Mouse (Mus musculus) left cerebral cortex, adult 18-20 months (tissue): ENCODE measurements at regions not wholly inside any gene's neighbourhood (a gene's known extent, or its start where the extent isn't known, plus 50 kb on each side); places are given as distances from the start of the nearest gene placed in this dataset.
A peak's percentile ranks its signal among the peaks of the same experiment; 100 is the strongest.

Experiments used
- DNase-seq, 2 experiments: peaks; one replicate each; pipeline ENCODE4 v3.0.0; 2021 to 2022; ENCODE audit warnings: low spot score in 2 of 2, mixed read lengths in 1 of 2

- DNase-seq = no peak
These were observed 66.0 kb downstream of the Cops8 start for GRCm38 (mm10) chr1:90668787-90669186.

GRCm38 (mm10) chr1:90669237-90669636 is 66.5 kb downstream of the Cops8 start:
- no peak for DNase-seq

- DNase-seq = no peak
These were observed 67.6 kb downstream of the Cops8 start for GRCm38 (mm10) chr1:90670346-90670745.

- no peak for DNase-seq
These were observed 71.0 kb downstream of the Cops8 start for GRCm38 (mm10) chr1:90673751-90674150.

- peak in 1 of 2 experiments; percentile 10 for DNase-seq
These were observed 73.6 kb downstream of the Cops8 start for GRCm38 (mm10) chr1:90676192-90677006.

- DNase-seq = no peak
These were observed 74.4 kb downstream of the Cops8 start for GRCm38 (mm10) chr1:90677188-90677587.

- DNase-seq = no peak
These were observed 74.9 kb downstream of the Cops8 start for GRCm38 (mm10) chr1:90677651-90678201.

GRCm38 (mm10) chr1:90678416-90678815 is 75.6 kb downstream of the Cops8 start:
- no peak for DNase-seq

GRCm38 (mm10) chr1:90688086-90688485 is 85.3 kb downstream of the Cops8 start:
- DNase-seq = no peak

- peak; percentile 52 to 58 for DNase-seq
These were observed 87.9 kb downstream of the Cops8 start for GRCm38 (mm10) chr1:90690591-90691116.

- DNase-seq = peak; percentile 23 to 65
These were observed 88.4 kb downstream of the Cops8 start for GRCm38 (mm10) chr1:90691157-90691594.

- DNase-seq = no peak
These were observed 90.1 kb downstream of the Cops8 start for GRCm38 (mm10) chr1:90692851-90693250.

- no peak for DNase-seq
These were observed 92.0 kb downstream of the Cops8 start for GRCm38 (mm10) chr1:90694761-90695160.

GRCm38 (mm10) chr1:90695166-90695749 is 92.5 kb downstream of the Cops8 start:
- DNase-seq = no peak

- DNase-seq = no peak
These were observed 93.2 kb downstream of the Cops8 start for GRCm38 (mm10) chr1:90696000-90696399.

- no peak for DNase-seq
These were observed 94.3 kb downstream of the Cops8 start for GRCm38 (mm10) chr1:90697056-90697596.

- no peak for DNase-seq
These were observed 95.8 kb downstream of the Cops8 start for GRCm38 (mm10) chr1:90698618-90699017.

- DNase-seq = peak in 1 of 2 experiments; percentile 36
These were observed 99.0 kb downstream of the Cops8 start for GRCm38 (mm10) chr1:90701756-90702155.

- DNase-seq = no peak
These were observed 103.6 kb downstream of the Cops8 start for GRCm38 (mm10) chr1:90706391-90706790.

- DNase-seq = no peak
These were observed 107.0 kb downstream of the Cops8 start for GRCm38 (mm10) chr1:90709761-90710160.

- no peak for DNase-seq
These were observed 107.8 kb downstream of the Cops8 start for GRCm38 (mm10) chr1:90710566-90710965.

GRCm38 (mm10) chr1:90711103-90711502 is 108.3 kb downstream of the Cops8 start:
- no peak for DNase-seq
